Mouse (Mus musculus) myocyte (in vitro differentiated cells): ENCODE measurements around the gene Sf3b3. TPM values are rescaled to one million over a fixed set of nuclear protein-coding genes. Genes with fewer than 3 reads are reported as not detected.
A peak's percentile ranks its signal among the peaks of the same experiment; 100 is the strongest.
"Not testable (repeated sequence)": the region's sequence is repeated elsewhere in the genome, so short reads cannot be mapped to it uniquely, and the experiment has no call there.

Experiments used
- H3K27me3 ChIP-seq: one replicate; pipeline ENCODE4 v1.6.1; 2011; ENCODE audit not compliant: control insufficient read depth, insufficient read depth, insufficient read length
- H3K36me3 ChIP-seq: one replicate; pipeline ENCODE4 v1.6.1; 2011; ENCODE audit not compliant: control insufficient read depth, insufficient read depth
- H3K4me2 ChIP-seq: one replicate; pipeline ENCODE4 v1.6.1; 2011; ENCODE audit warnings: low read depth, control low read depth
- H3K4me3 ChIP-seq: one replicate; pipeline ENCODE4 v1.5.1; 2011; ENCODE audit warnings: mild to moderate bottlenecking, control low read depth, moderate library complexity
- H3K79me2 ChIP-seq: one replicate; pipeline ENCODE4 v1.6.1; 2011; ENCODE audit not compliant: control insufficient read depth, insufficient read depth
- H3ac ChIP-seq: one replicate; pipeline ENCODE4 v1.6.1; 2011; ENCODE audit not compliant: control insufficient read depth, insufficient read length
- CEBPB ChIP-seq: IDR thresholded peaks from 2 replicates; pipeline ENCODE4 v1.6.1; 2011; ENCODE audit warnings: mild to moderate bottlenecking, moderate library complexity; ENCODE audit not compliant: poor library complexity, insufficient read depth, severe bottlenecking
- E2F4 ChIP-seq: IDR thresholded peaks from one replicate; pipeline ENCODE4 v1.6.1; 2011; ENCODE audit warnings: mild to moderate bottlenecking, control low read depth, moderate library complexity; ENCODE audit not compliant: insufficient read depth
- MAX ChIP-seq: IDR thresholded peaks from one replicate; pipeline ENCODE4 v1.6.1; 2011; ENCODE audit warnings: low read depth, mild to moderate bottlenecking, control low read depth
- MYOD1 ChIP-seq, 3 experiments: IDR thresholded peaks; one replicate each; pipeline ENCODE4 v1.6.1; 2011; ENCODE audit warnings: control low read depth in 2 of 3, low read depth in 2 of 3, mild to moderate bottlenecking in 2 of 3, moderate library complexity in 1 of 3; ENCODE audit not compliant: insufficient read length in 2 of 3, control insufficient read depth in 1 of 3
- MYOG ChIP-seq, 3 experiments: IDR thresholded peaks; one replicate each; pipeline ENCODE4 v1.6.1; 2011; ENCODE audit warnings: control low read depth in 2 of 3, low read depth in 2 of 3, mild to moderate bottlenecking in 2 of 3; ENCODE audit not compliant: insufficient read length in 2 of 3, control insufficient read depth in 1 of 3, insufficient read depth in 1 of 3
- POLR2A ChIP-seq: IDR thresholded peaks from one replicate; pipeline ENCODE4 v1.6.1; 2011; ENCODE audit warnings: low read depth, mild to moderate bottlenecking, control low read depth, moderate library complexity; ENCODE audit not compliant: insufficient read length
- POLR2AphosphoS2 ChIP-seq: IDR thresholded peaks from one replicate; pipeline ENCODE4 v1.6.1; 2011; ENCODE audit warnings: low read depth, control low read depth; ENCODE audit not compliant: insufficient read length
- REST ChIP-seq: IDR thresholded peaks from one replicate; pipeline ENCODE4 v1.6.1; 2011; ENCODE audit warnings: mild to moderate bottlenecking, control low read depth, moderate library complexity; ENCODE audit not compliant: insufficient read depth, insufficient read length
- SRF ChIP-seq: IDR thresholded peaks from one replicate; pipeline ENCODE4 v1.6.1; 2011; ENCODE audit warnings: low read depth; ENCODE audit not compliant: control insufficient read depth, insufficient read length
- TCF12 ChIP-seq: IDR thresholded peaks from one replicate; pipeline ENCODE4 v1.6.1; 2011; ENCODE audit warnings: mild to moderate bottlenecking, control low read depth; ENCODE audit not compliant: poor library complexity, insufficient read depth, severe bottlenecking
- TCF3 ChIP-seq: IDR thresholded peaks from one replicate; pipeline ENCODE4 v1.6.1; 2011; ENCODE audit warnings: low read depth, control low read depth; ENCODE audit not compliant: insufficient read length
- USF1 ChIP-seq: IDR thresholded peaks from one replicate; pipeline ENCODE4 v1.6.1; 2011; ENCODE audit warnings: low read depth, mild to moderate bottlenecking, control low read depth, moderate library complexity
- polyA plus RNA-seq: library from polyadenylated mRNA; unstranded; fragments of >200 nt; fragmentation: generic; extraction: Trizol; gene quantifications from one replicate; pipeline ENCODE4 v1.2.1, GENCODE M21; 2012; ENCODE audit warnings: missing spikeins

The Sf3b3 gene
- polyA plus RNA-seq, 1 experiment = 47.7 TPM

- peak overlapping the region; percentile 18 for H3K4me2 ChIP-seq
- no peaks in the 10 kb centered on the region for H3K27me3 ChIP-seq
- H3K36me3 ChIP-seq = peaks cover 55% of the 10 kb centered on the region
- no peak overlapping the region for H3ac ChIP-seq
- TF ChIP-seq MAX (no peak), POLR2A (no peak), SRF (no peak), TCF12 (no peak), MYOG (IDR thresholded peaks at IDR 0.05; ENCODE audit: control insufficient read depth in 1 of 3, insufficient read depth in 1 of 3, insufficient read length in 2 of 3, low read depth in 2 of 3) (no peak), TCF3 (no peak), REST (no peak), USF1 (no peak), CEBPB (no peak), E2F4 (no peak), MYOD1 (IDR thresholded peaks at IDR 0.05; ENCODE audit: control insufficient read depth in 1 of 3, insufficient read length in 2 of 3, low read depth in 2 of 3) (no peak)
- no peaks in the 10 kb centered on the region for H3K79me2 ChIP-seq
- no peak overlapping the region for H3K4me3 ChIP-seq
These were observed 13.3 kb upstream of the Sf3b3 start for GRCm38 (mm10) chr8:110859651-110860501.

- H3K27me3 ChIP-seq = no peaks in the 10 kb centered on the region
These were observed 10.3 kb upstream of the Sf3b3 start for GRCm38 (mm10) chr8:110856760-110857461.

GRCm38 (mm10) chr8:110856073-110856472 lies 9.5 kb upstream of the Sf3b3 start:
- not testable (repeated sequence) for H3K4me3 ChIP-seq, H3K4me2 ChIP-seq, H3K27me3 ChIP-seq

More at GRCm38 (mm10) chr8:110856760-110857461, 10.3 kb upstream of the Sf3b3 start:
- Histone ChIP-seq H3K36me3 (peaks cover 74% of the 10 kb centered on the region), H3ac (no peak overlapping the region), H3K4me2 (no peak overlapping the region), H3K79me2 (no peaks in the 10 kb centered on the region), H3K4me3 (no peak overlapping the region)
- TF ChIP-seq POLR2A = no peak
- no peak for TF ChIP-seq TCF3
- TF ChIP-seq E2F4 = no peak
- no peak for TF ChIP-seq POLR2AphosphoS2
- no peak for TF ChIP-seq CEBPB
- TF ChIP-seq TCF12 = no peak
- no peak for TF ChIP-seq USF1
- TF ChIP-seq MAX = no peak
- no peak for TF ChIP-seq SRF
- TF ChIP-seq REST = no peak
- TF ChIP-seq MYOG (IDR thresholded peaks at IDR 0.05; ENCODE audit: control insufficient read depth in 1 of 3, insufficient read depth in 1 of 3, insufficient read length in 2 of 3, low read depth in 2 of 3) = no peak
- TF ChIP-seq MYOD1 (IDR thresholded peaks at IDR 0.05; ENCODE audit: control insufficient read depth in 1 of 3, insufficient read length in 2 of 3, low read depth in 2 of 3) = no peak

GRCm38 (mm10) chr8:110851186-110851585 lies 4.6 kb upstream of the Sf3b3 start:
- Histone ChIP-seq H3K4me2 (no peak overlapping the region), H3K4me3 (no peak overlapping the region), H3ac (no peak overlapping the region), H3K36me3 (peaks cover 65% of the 10 kb centered on the region), H3K27me3 (no peaks in the 10 kb centered on the region), H3K79me2 (peaks cover 28% of the 10 kb centered on the region)
- TF ChIP-seq REST = no peak
- no peak for TF ChIP-seq TCF3
- no peak for TF ChIP-seq MYOG (IDR thresholded peaks at IDR 0.05; ENCODE audit: control insufficient read depth in 1 of 3, insufficient read depth in 1 of 3, insufficient read length in 2 of 3, low read depth in 2 of 3)
- TF ChIP-seq SRF = no peak
- no peak for TF ChIP-seq POLR2AphosphoS2
- no peak for TF ChIP-seq USF1
- no peak for TF ChIP-seq MYOD1 (IDR thresholded peaks at IDR 0.05; ENCODE audit: control insufficient read depth in 1 of 3, insufficient read length in 2 of 3, low read depth in 2 of 3)
- no peak for TF ChIP-seq TCF12
- TF ChIP-seq E2F4 = no peak
- TF ChIP-seq POLR2A = no peak
- TF ChIP-seq MAX = no peak
- no peak for TF ChIP-seq CEBPB

More at GRCm38 (mm10) chr8:110856073-110856472, 9.5 kb upstream of the Sf3b3 start:
- not testable (repeated sequence) for H3K79me2 ChIP-seq, H3ac ChIP-seq
- peaks cover 78% of the 10 kb centered on the region for H3K36me3 ChIP-seq
